Mouse (Mus musculus): Measurements from ENCODE around the gene Dll4.

The Dll4 gene

DNA sequence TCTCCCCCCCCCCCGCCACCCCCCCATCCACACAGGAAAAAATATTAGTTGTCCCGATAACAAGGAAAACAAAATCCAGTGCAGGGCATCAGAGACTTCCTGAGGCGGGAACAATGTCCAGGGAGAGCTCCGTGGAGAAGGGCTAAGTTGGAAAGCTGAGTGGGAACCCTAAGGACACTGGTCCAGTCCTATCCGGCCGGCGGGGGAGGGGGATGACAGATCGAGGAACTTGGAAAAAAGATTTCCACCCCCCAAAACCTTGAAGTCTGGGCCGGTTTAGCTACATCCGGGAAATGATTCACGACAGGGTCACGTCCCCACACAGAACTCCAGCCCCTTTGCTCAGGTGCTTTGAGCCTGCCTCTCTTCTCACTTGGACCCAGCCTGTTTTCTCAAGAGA, 14.0 kb upstream of the Dll4 start:
- in situ Hi-C loops (cut with MboI, MseI), result no loop called here

DNA sequence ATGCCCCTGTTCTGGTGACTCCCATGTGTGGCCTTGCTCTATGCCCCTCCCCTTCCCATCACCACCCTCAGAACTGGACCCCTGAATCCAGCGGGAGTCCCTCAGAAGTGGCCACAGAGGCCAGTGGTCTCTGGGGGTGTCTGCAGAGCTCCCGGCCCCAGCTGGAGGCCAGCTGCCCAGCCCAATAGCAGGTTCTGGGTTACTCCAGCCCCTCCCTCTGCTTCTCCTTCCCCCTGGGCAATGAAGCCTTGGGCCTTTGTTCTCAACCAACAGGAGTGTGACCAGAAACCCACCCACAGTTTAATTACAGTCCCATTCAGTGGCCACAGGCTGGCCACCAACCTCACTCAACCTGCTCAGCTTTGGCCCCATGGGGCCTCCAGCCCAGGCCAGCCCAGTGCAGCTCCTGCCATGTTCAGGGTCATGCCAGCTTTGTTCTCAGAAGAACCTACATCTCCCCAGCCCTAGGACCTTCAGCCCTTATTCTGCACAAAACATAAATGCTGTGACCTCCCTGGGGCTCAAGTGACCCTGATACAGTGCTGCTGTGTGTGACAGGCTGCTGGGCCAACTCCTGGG, 13.1 kb upstream of the Dll4 start:
- in situ Hi-C loops (cut with MboI, MseI), result no loop called here

DNA sequence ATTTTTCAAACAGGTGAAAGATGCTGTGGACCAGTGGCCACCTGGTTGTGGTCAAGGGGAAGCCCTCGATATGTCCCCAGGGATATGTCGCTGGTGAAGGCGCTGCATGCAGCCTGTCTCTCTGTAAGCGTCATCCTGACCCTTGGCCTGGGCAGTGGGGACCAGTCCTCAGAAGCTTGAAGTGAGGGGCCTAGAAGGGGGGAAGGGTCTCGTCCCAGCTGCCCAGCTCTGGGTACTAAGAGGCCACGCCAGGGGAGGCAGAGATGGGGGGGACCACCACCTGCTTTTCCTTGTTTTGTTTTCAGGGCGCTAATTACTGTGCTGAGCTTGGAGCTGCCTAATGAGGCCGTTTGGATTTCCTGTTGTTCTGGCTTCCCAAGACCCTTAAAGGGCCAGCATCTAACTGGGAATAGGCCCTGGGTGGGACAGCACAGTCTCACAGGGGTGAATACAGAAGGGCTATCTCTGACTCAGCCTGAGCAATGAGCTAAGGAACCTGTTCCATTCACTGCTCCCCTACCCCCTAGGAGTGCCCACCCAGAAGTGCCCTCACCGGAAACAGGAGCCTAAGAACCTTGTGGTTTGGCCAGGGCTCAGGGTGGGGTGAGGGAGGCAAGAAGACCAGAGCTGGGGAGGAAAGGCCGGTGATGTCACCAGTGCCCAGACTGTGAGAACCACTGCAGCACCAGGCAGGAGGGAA, 11.7 kb upstream of the Dll4 start:
- in situ Hi-C loops (cut with MboI, MseI), result no loop called here

DNA sequence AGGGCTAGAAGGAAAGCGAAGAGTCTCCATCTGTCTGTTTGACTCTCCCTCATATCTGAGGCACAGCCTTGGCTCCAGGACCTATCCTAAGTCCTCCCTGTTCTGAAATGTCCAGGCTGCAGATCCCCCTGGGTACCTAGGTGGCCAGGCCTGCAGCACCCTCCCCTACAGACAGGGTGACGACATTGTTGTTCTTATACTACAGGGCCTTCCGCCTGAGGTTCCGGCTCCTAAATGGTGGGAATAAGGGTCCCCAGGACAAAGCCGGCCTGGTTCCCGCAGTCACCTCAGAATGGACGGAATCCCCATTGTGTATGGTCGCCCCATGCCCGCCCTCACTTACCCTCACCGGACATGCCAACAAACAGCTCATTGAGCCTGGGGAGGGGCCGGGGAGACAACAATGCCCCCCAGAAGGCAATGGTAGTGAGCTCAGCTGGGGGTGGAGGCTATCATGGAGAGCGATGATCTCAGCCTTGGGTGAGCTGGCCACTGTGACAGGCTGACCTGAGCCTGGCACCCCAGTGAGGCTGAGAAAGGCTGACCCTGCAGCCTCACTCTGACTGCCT, 10.8 kb upstream of the Dll4 start:
- in situ Hi-C loops (cut with MboI, MseI), result no loop called here

DNA sequence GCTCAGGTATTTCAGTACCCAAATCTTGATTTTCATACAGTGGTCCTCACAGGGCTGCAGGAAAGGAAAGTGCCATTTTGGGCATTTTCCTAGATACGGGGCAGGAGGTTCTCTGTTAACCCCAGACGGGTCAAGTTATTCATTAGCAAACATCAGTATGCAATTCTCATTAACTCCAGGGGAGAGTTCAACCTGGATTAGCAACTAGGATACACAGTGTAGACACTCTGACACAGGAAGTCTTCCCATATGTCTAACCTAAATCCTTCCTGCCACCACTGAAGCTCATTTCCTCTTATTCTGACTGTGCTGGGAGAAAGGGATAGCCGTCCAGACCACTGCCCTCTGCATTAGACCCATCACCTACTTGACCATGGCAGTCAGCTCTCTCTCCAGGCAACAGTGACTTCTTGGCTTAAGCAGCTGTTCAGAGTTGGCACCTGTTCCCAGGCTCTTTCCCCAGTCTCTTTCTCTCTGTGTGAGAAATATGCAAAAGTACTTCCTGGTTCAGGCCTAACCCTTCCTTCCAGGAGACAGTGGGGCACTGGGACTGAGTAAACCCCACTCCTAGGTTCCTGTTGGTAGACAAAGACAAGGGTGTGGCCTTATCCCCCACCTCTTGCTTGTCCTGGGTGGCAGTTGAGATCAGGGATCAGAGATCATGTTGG, 7.4 kb upstream of the Dll4 start:
- in situ Hi-C loops (cut with MboI, MseI), result no loop called here

DNA sequence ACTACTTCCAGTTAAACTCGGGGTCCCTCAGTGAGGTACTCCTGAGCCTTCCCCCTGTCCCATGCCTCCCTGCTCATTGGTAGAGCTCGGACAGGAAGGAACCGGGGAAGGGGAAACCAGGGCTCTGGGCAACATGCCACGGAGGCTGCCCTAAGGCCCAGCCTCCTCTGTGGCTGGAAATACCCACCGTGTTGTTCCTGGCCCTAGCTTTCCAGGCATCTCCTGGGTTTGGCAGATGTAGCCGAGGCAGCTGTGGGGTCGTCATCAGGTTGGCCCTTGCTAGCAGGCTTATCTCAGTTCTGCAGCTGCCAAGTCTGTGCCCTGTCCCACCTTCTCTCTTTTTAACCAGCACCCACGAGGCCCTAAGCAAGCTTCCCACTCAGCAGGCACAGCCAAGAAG, 5.0 kb upstream of the Dll4 start:
- in situ Hi-C loops (cut with MboI, MseI), result no loop called here

DNA sequence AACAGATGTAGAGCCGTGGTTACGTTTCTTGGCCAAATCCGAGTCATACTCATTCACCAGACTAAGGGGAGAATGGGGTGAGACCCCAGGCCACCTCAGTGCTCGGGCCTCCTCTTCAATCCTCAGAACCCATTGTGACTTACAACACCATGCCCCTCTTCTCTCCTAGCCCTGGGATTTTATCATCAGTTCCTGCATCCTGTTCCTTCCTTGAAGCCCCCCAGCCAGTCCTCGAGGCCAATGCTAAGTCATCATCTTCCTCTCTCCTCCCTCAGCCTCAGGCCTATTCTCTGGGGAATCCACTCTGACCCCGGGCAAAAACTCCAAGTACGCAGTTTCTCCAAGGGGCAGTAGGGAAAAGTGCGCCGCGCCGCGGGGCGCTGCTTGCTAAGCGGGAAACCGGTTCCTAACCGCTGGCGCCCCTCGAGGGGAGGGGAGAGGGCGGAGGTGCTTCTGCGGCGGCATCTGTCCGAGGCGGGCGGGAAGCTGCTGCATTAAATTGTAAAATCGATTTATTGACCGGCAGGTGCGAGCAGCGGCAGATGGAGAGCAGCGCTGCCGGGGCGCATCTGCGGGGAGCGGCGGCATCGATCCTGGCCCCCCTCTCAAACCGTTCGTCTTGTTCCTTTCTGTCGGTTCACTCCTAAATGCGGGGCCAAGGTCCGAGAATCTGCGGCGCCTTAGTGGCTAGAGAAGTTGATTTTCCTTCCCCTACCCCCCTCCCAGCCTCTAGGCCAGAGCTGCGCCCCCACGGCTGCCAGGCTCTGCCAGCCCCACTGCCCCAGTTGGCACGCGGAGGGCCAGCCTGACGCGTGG, 3.6 kb upstream of the Dll4 start:
- in situ Hi-C loops (cut with MboI, MseI), result no loop called here

DNA sequence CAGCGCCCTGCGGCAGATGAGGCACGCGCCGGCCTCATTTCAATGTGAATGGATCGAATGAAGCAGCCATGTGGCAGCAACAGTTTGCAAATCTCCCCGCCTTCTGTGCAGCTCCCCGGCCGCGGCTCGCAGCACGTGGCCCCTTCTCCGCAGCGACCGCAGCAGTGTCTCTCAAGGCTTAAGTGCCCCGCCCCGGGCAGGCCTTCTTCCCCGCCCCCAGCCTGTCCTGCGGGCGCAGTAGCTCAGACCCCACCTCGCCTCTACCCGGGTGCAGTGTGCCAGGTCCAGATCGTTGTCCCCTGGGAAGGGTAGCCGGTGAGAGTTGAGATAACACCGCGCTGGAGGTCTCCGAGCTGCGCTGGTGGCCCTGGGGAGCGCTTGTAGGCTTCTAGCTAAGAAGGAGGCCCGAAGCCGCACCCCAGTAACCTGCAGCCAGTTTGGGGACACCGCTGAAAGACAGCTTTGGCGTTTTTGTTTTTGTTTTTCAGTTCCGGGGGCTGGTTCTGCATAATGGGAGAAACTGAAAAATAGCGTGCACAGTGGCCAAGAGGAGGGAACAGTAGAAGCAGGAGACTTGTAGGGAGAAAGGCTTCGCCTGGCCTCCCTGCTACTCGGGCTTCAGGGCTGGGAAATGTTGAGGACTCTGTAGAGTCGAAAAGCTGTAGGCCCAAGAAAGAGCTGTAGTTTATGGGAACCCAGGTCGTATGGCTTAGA, 2.8 kb upstream of the Dll4 start:
- in situ Hi-C loops (cut with MboI, MseI), result no loop called here

DNA sequence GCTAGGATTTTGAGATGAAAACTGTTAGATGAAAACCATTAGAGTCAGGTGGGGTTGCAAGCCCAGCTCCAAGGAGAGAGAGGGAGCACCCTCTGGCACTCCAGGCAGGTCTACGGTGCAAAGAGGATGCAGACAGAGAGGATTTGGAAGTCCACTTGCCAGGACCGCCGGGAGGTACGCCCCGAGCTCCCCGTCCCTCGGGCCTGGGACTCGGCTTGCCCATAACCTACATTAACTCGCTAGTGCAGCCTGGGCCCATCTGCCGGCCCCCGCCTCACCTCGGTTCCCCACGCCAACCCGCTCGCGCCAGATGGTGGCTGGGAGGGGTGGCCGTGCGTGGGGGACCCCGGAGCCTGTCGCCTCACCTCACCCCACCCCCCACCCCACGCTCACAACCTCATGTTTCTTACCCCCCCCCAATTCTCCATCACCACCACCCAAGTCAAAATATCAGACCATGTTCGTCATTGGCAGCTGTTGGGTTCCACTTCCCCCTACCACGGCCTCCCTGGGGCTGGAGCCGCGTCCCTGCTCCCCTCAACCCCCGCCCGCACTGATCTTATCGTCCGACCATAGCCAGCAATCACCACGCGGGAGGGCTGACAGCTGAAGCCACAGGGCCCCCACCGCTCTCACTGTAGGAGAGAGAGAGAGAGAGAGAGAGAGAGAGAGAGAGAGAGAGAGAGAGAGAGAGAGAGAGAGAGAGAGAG, 1.6 kb upstream of the Dll4 start:
- in situ Hi-C loops (cut with MboI, MseI), result no loop called here

DNA sequence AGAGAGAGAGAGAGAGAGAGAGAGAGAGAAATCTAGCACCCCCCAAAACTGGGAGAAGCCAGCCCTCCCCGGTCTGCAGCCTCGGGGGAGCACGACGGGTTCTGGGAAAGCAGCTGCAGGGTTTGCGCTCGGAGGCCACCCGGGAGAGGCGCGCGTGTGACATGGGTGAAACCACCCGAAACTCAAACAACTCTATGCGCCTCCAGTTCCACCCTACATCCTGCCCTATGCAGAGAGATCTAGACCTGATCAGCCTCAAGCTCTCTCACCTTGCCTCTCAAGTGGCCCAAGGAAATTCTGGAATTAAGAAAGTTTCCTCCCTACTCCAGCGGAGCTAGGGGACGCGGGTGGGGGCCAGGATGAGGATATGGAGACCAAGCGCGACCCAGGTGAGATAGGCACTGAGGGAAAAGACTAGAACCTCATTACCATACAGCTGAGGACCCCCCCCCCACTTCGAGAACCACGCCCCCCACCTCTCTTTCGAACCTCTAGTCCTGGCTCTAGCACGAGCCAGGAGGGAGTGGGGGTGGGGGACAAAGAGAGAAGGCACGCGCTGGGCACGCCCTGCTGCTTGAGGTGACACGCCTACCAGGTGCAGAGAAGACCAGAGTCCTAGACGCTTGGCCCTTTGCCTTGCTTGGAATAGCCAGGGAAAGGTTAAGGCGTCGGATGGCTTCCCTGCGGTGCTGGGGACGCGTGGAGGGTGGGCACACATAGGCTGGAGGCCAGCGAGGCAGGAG, 837 bp upstream of the Dll4 start:
- in situ Hi-C loops (cut with MboI, MseI), result no loop called here

DNA sequence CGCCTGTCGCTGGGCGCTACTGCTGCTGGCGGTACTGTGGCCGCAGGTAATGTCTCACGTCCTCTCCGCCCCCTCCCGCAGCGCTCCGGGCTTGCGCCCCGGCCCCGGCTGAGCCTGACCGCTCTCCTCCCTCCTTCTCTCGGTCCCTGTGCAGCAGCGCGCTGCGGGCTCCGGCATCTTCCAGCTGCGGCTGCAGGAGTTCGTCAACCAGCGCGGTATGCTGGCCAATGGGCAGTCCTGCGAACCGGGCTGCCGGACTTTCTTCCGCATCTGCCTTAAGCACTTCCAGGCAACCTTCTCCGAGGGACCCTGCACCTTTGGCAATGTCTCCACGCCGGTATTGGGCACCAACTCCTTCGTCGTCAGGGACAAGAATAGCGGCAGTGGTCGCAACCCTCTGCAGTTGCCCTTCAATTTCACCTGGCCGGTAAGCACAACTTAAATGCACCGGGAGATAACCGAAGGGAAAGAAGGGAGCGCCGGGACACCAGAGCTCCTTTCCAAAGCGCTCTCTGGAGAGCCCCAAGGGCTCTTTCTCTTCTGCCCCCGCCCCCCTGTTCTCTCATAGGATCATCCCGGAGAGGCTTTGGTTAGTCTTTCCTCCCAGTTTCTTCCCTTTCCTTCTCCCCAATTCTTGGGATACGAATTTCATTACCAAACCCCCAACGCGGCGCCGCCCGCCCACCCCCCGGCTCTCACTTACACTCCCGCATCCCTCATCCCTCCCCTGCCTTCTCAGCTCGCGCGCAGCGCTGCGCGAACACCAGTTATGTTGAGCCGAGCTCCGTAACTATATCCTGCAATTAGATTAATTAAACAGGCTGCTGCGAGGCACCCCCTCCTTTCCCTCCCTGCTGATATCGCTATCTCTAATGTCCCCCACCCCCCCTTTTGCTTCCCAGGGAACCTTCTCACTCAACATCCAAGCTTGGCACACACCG, 847 bp downstream of the Dll4 start:
- in situ Hi-C loops (cut with MboI, MseI), result no loop called here

DNA sequence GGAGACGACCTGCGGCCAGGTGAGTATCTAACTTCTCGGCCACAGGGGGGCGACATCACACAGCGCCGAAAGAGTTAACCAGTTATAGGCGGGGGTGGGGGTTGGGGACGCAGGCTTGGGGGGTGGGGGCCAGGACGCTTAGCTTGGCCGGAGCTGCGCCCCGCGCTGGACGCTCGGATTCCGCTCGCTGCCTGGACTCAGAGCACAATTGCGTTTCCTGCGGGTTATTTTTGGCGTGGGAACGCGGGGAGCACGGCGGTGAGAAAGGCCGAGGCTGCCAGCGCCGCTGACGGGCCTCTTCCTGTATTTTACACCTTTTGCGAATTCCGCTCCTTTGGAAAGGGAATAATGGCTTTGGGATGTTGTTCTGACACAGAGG, 1.5 kb downstream of the Dll4 start:
- in situ Hi-C loops (cut with MboI, MseI), result no loop called here

DNA sequence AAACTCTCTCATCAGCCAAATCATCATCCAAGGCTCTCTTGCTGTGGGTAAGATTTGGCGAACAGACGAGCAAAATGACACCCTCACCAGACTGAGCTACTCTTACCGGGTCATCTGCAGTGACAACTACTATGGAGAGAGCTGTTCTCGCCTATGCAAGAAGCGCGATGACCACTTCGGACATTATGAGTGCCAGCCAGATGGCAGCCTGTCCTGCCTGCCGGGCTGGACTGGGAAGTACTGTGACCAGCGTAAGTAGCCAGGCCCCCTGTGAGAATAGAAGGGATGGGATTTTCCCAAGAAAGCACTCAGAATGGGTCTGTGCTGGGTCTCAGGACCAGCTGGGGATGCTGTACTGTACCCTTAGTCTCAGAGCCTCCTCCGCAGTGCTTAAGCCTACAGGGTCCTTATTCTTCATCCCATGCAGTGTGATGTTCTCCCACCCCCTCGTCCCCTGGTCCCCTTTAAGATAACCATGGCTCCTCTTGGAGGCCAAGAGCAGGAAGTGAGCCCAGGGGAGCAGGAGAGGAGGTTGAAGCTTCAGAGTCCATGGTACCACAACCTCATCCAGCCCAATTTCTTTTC, 2.5 kb downstream of the Dll4 start:
- in situ Hi-C loops (cut with MboI, MseI), result no loop called here

DNA sequence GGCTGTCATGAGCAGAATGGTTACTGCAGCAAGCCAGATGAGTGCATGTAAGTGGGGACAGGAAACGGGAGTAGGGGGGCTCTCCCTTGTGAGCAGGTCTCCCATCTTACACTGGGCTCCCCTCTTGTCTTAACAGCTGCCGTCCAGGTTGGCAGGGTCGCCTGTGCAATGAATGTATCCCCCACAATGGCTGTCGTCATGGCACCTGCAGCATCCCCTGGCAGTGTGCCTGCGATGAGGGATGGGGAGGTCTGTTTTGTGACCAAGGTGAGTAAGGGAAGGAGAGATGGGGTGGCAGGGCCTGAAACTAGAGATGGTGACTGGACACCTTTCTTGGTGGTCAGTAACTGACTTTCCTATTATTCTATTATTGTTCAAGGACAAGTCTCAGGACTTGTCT, 3.0 kb downstream of the Dll4 start:
- in situ Hi-C loops (cut with MboI, MseI), result no loop called here

DNA sequence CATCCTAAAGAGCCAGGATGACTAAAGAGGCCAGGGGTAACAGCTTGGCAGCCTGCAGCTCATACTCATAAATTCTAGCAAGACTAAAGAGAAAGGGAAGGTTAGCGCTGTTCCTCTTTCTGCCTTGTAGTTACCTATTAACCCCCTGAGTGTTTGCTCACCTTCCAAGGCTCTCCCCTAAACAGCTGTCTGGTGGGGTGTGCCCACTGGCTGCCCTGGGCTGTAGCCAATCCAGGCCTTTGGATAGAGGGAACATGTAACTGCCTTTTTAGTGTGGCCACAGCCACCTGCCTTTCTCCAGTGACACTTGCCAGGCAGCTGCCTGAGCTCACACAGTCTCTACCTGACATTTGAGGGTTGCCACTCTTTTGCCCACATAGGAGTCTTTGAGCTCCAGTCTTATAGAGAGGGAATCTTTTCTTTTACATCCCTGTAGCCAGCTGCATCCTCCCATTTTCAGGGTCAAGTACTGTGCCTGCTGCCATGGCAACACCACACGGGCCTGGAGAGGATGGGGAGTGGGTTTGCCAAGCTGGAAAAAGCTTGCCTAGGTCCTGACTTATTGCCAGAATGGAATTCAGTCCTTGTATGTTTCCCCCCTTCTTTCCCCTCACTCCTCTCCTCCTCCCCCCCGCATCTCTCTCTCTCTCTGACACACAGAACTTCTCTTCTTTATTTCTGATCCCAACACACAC, 3.7 kb downstream of the Dll4 start:
- in situ Hi-C loops (cut with MboI, MseI), result no loop called here

DNA sequence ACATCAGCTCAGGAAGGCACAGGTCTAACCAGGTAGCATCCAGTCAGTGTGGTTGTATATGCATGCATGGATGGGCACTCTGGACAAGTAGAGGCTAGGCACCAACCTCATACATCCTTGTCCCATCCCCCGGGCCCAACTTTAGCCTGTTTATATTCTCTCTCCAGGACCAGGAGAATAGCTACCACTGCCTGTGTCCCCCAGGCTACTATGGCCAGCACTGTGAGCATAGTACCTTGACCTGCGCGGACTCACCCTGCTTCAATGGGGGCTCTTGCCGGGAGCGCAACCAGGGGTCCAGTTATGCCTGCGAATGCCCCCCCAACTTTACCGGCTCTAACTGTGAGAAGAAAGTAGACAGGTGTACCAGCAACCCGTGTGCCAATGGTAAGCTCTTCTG, 5.2 kb downstream of the Dll4 start:
- in situ Hi-C loops (cut with MboI, MseI), result no loop called here

DNA sequence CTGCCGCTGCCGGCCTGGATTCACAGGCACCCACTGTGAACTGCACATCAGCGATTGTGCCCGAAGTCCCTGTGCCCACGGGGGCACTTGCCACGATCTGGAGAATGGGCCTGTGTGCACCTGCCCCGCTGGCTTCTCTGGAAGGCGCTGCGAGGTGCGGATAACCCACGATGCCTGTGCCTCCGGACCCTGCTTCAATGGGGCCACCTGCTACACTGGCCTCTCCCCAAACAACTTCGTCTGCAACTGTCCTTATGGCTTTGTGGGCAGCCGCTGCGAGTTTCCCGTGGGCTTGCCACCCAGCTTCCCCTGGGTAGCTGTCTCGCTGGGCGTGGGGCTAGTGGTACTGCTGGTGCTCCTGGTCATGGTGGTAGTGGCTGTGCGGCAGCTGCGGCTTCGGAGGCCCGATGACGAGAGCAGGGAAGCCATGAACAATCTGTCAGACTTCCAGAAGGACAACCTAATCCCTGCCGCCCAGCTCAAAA, 6.6 kb downstream of the Dll4 start:
- in situ Hi-C loops (cut with MboI, MseI), result no loop called here

DNA sequence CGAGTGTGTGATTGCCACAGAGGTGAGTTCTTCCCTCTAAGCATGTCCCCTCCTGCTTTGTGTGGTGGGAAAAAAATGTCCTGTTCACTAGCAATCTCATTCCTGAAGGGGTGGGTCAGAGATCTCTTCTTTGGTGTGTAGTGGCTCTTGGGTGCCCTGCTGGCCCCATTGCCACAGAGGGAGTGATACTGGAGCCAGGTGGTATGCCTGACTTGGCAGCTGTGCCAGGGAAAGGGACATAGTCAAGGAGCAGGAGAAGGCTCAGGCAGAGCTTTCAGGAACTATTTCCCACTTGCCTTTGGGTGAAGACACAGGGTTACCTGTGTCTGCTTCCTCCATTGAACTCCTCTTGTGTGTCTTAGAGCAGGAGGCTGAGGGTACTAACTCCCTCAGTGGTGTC, 8.6 kb downstream of the Dll4 start:
- in situ Hi-C loops (cut with MboI, MseI), result no loop called here
